Mouse (Mus musculus): ENCODE measurements around the gene Zmiz1. TPM values are rescaled to one million over a fixed set of nuclear protein-coding genes. Genes with fewer than 3 reads are reported as not detected.

Zmiz1 gene
- total RNA-seq, 2 experiments from 2014 or later, result 88.1 to 94.5 TPM

DNA sequence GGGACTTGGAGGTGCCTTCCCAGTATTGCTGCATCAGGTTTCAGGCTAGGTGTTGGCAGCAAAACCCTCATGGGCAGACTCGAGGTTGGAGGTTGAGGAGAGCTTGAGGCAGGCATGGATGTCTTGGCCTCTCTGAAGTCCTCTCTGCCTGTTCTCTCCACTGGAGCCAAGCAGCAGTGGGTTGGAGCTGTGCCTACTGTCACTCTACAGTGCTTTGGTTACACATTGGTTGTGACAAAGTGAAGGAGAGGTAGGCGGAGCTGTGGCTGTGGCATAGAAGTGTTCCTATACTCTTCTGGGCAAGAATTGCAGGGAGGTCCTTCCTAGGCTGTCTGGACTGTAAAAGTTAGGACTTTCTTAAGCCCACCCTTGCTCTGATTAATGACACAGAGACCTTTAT lies 237.4 kb downstream of the Zmiz1 start:
- no peak for DNase-seq

DNA sequence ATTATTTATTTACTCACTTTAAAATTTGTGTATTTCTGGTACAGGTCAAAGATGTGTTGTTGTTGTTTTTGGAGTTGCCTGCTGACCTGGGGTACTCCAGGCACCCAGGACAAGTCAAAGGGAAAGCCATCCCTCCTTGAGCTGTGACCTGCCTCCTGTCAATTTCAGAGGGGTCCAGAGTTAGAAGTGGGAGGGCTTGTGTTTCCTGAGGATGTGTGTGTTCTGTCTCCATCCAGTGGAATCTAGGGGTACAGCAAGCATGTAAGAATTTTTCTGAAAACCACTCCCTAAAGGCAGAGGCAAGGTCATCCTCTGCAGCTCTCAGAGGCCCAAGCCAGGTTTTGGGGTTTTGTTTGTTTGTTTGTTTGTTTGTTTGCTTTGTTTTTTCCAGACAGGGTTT lies 243.0 kb downstream of the Zmiz1 start:
- DNase-seq, result no peak

DNA sequence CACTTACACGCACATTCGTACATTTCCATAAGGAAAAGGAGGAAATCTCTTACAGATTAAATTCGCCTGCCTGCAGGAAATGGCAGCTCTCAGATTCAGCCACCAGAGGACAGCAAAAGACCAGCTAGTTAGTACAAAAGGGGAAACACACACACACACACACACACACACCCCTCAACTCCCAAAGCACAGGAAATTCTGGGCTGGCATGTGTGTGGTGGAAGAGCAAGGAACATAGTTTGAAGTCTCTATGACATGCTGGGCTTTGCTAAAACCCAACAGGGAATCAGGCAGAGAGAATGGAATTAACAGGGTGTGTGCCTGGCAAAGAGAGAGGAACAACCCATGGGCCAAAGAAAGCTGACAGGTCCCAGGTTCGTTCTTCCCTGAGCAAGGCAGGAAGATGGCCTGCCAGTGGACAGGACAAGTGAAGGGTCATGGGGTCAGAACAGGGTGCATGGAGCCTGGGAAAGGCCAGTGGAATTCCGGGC lies 248.8 kb downstream of the Zmiz1 start:
- DNase-seq, result peak; percentile 51

DNA sequence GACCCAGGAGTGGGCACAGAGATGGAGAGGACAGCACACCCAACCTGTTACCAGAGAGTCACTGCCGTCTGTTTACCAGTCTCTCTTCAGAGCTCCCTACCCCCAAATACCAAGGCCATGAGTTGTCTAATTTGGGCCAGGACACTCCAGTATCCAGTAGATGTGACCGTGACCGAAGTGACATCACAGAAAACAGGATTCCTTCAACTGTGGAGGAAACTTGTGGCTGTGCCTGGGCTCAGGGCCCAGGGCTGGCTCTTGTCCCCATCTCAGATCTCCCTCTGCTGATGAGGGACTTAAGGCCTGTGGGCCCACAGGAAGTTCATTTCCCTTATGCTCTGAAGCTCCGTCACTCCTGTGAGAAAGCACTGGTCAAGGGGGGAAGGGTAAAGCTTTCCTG lies 249.5 kb downstream of the Zmiz1 start:
- no peak for DNase-seq

DNA sequence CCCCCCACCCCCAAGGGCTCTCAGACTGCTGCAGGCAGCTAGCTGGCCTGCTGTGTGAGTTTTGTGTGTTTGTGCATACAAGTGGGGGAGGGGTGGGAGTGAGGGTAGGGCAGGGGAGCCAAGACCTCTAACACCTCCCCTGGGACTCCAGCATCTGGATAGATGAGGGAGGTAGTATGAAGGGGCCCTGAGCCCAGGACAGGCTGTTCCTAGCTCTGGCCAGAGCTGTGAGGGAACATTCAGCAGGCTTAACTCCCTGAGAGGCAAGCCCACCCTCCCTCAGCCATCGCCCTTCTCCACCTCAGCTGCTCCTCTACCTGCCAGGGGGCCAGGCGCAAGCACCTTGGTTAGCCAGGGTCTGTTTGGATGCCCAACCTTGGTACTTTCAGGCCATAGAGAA lies 249.9 kb downstream of the Zmiz1 start:
- no peak for DNase-seq

DNA sequence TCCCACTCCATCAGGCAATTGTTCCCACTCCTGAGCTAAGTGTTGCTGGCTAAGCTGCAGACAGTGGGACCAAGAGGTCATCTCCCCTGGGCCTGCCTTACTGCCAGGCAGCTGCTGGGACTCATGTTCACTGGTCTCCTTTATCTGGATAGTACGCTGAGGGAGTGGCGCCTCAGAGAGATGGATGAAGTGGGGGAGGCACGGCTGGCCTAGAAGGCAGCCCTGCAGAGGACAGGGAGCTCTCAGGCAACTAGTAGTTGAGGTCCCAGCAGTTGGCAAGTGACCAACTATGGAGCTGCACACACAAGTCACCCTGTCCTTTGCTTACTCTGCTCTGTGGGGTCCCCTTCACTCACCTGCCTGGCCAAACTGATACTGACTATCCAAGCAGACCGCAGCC lies 251.1 kb downstream of the Zmiz1 start:
- no peak for DNase-seq

DNA sequence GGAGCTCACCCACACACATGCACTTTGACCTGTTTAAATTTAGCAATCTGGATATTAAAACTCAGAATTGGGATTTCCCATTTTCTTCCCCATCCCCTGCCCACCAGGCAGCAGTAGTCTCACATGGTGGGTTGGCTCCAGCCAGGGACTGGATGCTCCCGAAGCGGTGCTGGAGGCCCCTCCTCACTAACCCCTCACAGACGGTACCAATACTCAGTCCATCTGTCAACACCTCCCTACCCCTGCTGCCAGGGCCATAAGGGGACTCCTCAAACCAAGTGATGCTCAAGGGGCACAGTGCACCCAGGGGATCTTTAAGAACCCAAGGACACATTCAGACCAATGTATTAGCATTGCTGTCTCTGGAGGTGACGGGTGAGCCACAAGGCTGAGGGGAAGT lies 251.7 kb downstream of the Zmiz1 start:
- DNase-seq, result no peak

DNA sequence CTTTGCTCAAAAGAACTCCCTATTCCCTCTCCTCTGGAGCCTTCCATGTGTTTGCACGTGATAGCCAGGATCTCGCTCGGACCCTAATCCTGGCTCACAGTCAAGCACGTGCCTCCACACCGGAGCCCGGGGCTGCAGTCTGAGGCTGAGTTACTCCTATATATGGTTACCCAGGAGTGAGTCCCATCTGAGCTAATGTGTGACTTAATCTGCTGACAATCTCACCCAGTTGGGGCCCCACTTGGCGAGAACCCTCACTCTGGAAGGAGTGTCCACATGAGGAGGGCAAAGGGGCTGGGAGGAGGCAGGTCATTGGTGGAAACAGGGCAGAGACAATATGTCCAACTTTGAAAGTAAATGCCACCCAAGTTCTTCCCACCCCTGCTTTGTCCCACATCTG lies 252.2 kb downstream of the Zmiz1 start:
- DNase-seq, result no peak

DNA sequence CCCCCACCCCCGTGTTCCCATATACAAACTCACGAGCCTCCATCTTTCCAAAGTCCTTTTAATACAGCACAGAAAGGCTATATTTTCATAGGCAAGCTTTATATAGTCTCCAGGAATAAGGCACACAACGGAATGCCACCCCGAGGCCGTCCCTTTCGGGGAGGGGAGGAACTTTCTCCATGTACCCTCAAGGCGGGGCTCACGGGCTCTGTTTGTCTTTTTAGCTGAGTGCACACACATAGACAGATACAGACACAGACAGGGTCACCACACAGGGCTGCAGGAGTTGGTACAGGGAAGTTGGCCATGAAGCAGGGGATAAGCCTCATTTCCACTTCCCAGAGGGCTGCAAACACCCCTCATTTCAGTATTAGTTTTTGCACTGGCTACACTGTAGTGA lies 252.6 kb downstream of the Zmiz1 start:
- DNase-seq, result no peak

DNA sequence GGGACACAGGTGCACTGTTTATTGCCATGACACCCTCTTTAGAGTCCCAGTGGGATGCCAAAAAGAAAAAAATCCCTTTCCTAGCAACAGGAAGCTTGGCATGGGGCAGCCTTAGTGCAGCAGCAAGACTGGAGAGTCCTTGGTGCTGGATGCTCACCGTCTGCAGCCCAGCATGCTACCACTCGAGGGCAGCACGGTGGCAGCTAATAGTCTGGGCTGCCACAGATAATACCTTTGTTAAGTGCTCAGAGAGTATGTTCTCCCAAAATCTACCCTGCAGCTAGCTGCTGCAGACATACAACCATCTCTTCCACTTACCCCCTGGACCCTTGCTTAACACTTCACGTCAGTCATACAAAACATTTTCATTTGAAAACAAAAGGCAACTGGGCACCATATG lies 254.5 kb downstream of the Zmiz1 start:
- DNase-seq, result no peak

Small RNA genes within 50 kb of the gene (microRNA-seq; reads per million reads assigned to microRNA genes)
- 0.30 to 0.42 reads per million in 2 experiments for gene Mir3075

Other genes with a start within 250 kb of the Zmiz1 start
- gene Ppif, start 235.0 kb downstream of the Zmiz1 start, total RNA-seq (2021), result 10 to 100 TPM; 27.0 to 28.2 TPM